Mouse (Mus musculus) layer of hippocampus, adult 9-11 months (tissue): ENCODE results near the gene Syvn1.

ENCODE experiments used
- DNase-seq: peaks from one replicate; pipeline ENCODE4 v3.0.0; 2022

The Syvn1 gene

GRCm38 (mm10) chr19:6069851-6070250 lies 23.5 kb downstream of the Syvn1 start:
- DNase-seq, result no peak

- no peak for DNase-seq
These were observed 24.3 kb downstream of the Syvn1 start for GRCm38 (mm10) chr19:6070571-6071250.

DNA sequence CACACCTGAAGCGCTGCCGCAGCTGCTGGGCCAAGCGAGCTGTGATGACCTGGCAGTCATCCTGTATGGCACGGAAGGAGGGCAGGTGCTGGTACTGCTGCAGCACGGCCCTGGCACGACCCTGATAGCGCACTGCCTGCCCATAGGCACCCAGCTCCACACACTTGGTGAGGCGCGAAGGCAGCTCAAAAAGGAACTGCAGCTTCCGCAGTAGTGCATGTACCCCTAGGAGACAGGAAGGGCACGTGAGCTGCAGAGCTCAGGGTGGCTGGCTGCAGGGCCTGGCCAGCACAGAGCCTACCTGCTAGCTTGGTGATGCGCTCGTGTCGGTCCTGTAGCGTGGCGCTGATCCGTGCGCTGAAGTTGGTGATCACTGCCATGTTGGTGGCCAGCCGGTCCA lies 24.9 kb downstream of the Syvn1 start:
- DNase-seq, result no peak

GRCm38 (mm10) chr19:6073889-6074288 lies 27.5 kb downstream of the Syvn1 start:
- no peak for DNase-seq

- DNase-seq, result peak; percentile 86
These were observed 30.4 kb downstream of the Syvn1 start, which contains the start of gene Vps51 for GRCm38 (mm10) chr19:6076564-6077393. TSS of gene Vps51 (minus strand) at chr19:6077231.

- DNase-seq, result no peak
These were observed 33.7 kb downstream of the Syvn1 start, which contains the start of gene Tmem262 for GRCm38 (mm10) chr19:6079983-6080480. TSS of gene Tmem262 (plus strand) at chr19:6080033.

DNA sequence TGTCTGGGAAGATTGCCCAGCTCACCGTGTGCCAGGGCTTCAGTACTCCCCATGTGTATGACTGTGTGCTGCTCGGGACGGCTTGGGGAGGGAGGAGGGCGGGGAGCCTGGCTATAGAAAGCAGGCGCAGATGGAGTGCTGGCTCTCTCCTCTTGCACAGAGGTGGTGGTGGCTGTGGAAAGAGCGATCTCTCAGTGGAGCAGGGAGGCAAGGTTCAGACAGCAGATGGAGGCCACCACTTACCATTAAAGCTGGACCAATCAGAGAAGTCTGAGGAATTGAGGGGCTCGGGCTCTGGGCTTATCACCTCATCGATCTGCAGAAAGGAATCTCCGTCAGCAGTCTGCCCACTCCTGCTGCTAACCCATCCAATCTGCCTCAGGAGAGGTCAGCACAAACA lies 35.8 kb downstream of the Syvn1 start, which contains the start of gene Gm28374:
Gm28374 (minus strand) TSS at position 101 of the 400 bp plus-strand sequence.
- no peak for DNase-seq

- DNase-seq, result peak; percentile 98
These were observed 38.3 kb downstream of the Syvn1 start, which contains the start of the genes Zfpl1 and Cdca5 for GRCm38 (mm10) chr19:6084478-6085248. TSS of gene Zfpl1 (minus strand) at chr19:6084956. TSS of gene Cdca5 (plus strand) at chr19:6084983.

DNA sequence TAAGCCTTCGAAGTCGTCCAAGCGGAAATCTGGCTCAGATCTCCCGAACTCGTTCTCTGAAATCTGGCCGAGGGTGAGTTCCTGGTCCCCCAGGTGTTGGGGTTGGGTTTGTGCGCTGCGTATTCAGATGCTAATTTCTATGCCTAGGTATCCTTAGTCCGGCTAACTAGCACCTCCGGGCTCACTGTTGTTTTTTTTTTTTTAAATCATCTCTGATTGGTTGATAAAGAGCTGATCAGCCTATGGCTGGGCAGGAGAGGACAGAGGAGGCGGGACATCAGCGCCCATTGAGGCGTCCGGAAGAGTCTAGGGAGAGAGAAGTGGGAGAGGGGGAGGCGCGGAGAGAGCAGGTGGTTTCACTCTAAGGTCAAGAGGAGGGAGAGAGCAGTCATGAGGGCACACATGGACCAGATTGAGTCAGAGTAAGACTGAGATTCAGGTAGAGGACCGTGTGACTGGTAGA lies 39.1 kb downstream of the Syvn1 start:
- DNase-seq, result no peak

GRCm38 (mm10) chr19:6088841-6089240 lies 42.5 kb downstream of the Syvn1 start:
- no peak for DNase-seq

DNA sequence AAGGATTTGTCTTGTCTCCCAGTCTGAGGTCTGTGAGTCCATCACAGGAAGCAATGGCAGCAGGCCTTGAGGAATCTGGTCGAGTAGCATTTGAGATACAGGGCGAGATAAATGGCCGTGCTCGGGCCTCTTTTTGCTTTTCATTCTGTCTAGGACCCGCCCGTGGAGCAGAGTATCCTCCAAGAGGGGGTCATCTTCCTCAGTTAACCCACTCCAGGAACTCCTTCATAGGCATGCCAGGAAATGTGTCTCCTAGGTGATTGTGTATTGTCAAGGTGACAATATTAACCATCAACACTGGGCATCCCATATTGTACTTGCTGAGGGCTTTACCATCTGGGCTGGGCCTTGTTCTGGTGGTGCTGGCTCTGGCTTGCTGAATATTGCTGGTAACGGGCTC lies 47.7 kb downstream of the Syvn1 start, which contains the start of gene AC131692.1:
AC131692.1 (plus strand) TSS at position 301 of the 400 bp plus-strand sequence.
- DNase-seq, result no peak

- DNase-seq, result no peak
These were observed 51.5 kb downstream of the Syvn1 start for GRCm38 (mm10) chr19:6097847-6098246.

DNA sequence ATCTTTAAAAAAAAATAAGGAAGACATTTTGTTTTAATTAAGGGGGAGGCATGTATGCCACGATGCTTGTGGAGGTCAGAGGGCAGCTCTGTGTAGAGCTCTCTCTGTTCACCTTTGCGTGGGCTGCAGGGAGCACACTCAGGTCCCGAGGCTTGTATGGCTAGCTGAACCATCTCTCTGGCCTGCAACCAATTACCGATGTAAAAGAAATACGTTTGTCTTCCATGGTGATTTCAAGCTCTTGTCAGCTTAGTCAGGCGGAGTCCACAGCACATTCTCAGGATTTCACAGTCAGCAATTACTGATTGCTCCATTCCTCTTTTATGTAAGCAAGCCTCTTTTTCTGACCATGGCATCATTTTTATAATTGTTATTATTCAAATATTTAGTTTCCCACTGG lies 54.8 kb downstream of the Syvn1 start:
- DNase-seq, result no peak

- DNase-seq, result no peak
These were observed 55.9 kb downstream of the Syvn1 start for GRCm38 (mm10) chr19:6102169-6102853.
